Mouse (Mus musculus): ENCODE measurements around the gene Micu1. TPM values are rescaled to one million over a fixed set of nuclear protein-coding genes. Genes with fewer than 3 reads are reported as not detected.
"Not testable (repeated sequence)": the region's sequence is repeated elsewhere in the genome, so short reads cannot be mapped to it uniquely, and the experiment has no call there.

Gene Micu1
- polyA plus RNA-seq, 1 experiment from 2014 or later: 88.2 TPM

- Histone ChIP-seq H3K4me1 (peaks cover 3% of the 10 kb centered on the region), H3K4me2 (replicated peaks) (no peak overlapping the region), H3K27me3 (no peaks in the 10 kb centered on the region), H3K4me3 (replicated peaks) (no peak overlapping the region), H3K27ac (replicated peaks) (no peak overlapping the region), H3K36me3 (no peaks in the 10 kb centered on the region), H3K9me3 (replicated peaks) (no peaks in the 10 kb centered on the region), H3K9ac (no peak overlapping the region)
- ATAC-seq (ENCODE audit: insufficient number of reproducible peaks, low FRiP score, low TSS enrichment, low read depth): no peak
- WGBS: 12% methylated on average over 1 of the region's 1 CpGs
Observed at GRCm38 (mm10) chr10:59875396-59875795, 173.1 kb downstream of the Micu1 start.

- not testable (repeated sequence) for H3K9ac ChIP-seq; H3K9me3 ChIP-seq (replicated peaks); H3K36me3 ChIP-seq; H3K27ac ChIP-seq (replicated peaks); H3K27me3 ChIP-seq; H3K4me2 ChIP-seq (replicated peaks); H3K4me3 ChIP-seq (replicated peaks); ATAC-seq (ENCODE audit: insufficient number of reproducible peaks, low FRiP score, low TSS enrichment, low read depth)
- 91% methylated on average over 4 of the region's 4 CpGs for WGBS
- H3K4me1 ChIP-seq: peaks cover 11% of the 10 kb centered on the region
Observed at GRCm38 (mm10) chr10:59876698-59877097, 174.4 kb downstream of the Micu1 start.

DNA sequence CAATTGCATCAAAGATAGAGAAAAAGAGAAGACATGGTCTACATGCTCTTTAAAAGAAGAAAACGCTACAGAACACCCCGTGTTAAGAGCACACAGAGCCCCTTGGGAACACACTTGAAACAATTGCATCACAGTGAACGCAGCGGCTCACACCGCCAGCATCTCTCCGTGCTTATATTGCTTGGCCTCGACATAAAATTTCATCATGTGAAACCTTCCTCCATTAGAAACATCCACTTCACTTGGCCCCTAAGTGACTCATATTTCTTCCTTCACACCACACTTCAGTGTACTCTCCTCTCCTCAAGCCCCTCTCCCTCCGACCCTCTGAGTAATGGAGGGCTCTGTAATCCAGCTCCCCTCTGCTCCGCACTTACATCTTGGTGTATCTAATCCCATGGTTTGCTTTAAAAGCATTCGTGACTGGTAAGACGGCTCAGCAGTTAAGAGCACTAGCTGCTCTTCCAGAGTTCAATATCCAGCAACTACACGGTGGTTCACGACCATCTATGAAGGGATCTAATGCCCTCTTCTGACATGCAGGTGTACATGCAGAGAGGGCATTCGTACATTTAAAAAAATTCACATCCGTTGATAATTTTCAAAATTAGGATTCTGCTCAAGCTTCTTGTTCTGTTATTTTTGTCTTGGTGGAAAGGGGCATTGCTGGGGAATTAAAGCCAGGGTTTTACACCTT is 175.3 kb downstream of the Micu1 start:
- H3K9me3 ChIP-seq (replicated peaks): no peaks in the 10 kb centered on the region
- ATAC-seq (ENCODE audit: insufficient number of reproducible peaks, low FRiP score, low TSS enrichment, low read depth): no peak
- H3K4me3 ChIP-seq (replicated peaks): no peak overlapping the region
- 70% methylated on average over 15 of the region's 15 CpGs for WGBS
- no peak overlapping the region for H3K4me2 ChIP-seq (replicated peaks)
- no peaks in the 10 kb centered on the region for H3K27me3 ChIP-seq
- peaks cover 11% of the 10 kb centered on the region for H3K4me1 ChIP-seq
- H3K9ac ChIP-seq: no peak overlapping the region
- no peak overlapping the region for H3K27ac ChIP-seq (replicated peaks)
- H3K36me3 ChIP-seq: no peaks in the 10 kb centered on the region

- Histone ChIP-seq H3K4me2 (replicated peaks) (peak overlapping the region; percentile 70), H3K9ac (0 out of 2 replicates have a peak overlapping the region, but pooled peaks have one; percentile 12), H3K9me3 (replicated peaks) (no peaks in the 10 kb centered on the region), H3K4me1 (peaks cover 11% of the 10 kb centered on the region), H3K27ac (replicated peaks) (peak overlapping the region; percentile 100), H3K36me3 (0 out of 2 replicates have a peak, but pooled peaks cover 2% of the 10 kb centered on the region), H3K27me3 (no peaks in the 10 kb centered on the region), H3K4me3 (replicated peaks) (peak overlapping the region; percentile 82)
- no peak for ATAC-seq (ENCODE audit: insufficient number of reproducible peaks, low FRiP score, low TSS enrichment, low read depth)
- WGBS: 15% methylated on average over 5 of the region's 5 CpGs
Observed at GRCm38 (mm10) chr10:59878823-59879222, 176.5 kb downstream of the Micu1 start.

DNA sequence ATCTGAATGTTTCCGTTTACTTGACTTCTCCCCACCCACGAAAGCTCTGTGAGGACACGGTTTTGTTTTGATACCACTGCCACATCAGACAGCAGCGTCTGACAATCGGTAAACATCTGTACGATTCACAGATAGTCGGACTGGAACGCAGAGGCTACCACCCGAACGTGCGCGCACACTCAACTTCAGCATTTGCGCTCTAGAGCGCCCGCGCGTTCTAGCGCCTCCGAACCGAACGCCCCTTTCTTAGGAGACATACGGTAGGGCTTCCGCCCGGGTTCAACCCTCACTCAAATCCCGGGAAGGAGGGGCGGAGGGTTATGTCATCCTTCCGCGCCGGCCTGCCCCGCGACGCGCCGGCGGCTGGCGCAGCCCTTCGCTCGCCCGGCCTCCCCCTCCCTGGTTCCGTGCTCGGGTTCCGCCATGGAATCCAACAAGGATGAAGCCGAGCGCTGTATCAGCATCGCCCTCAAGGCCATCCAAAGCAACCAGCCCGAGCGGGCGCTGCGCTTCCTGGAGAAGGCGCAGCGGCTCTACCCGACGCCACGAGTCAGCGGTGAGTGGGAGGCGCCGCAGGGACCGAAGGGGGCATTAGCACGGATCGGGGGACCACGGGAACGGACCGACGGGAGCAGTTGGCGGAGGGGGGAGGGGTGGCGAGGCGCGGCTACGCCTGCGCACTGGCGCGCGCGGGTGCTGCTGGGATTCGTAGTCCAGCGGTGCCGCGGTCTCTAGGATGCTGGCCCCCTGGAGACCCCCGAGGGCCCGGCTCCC is 177.2 kb downstream of the Micu1 start, which contains the start of gene Dnajb12:
TSS of gene Dnajb12 (plus strand) at position 302 of the 774 bp plus-strand sequence.
- H3K9ac ChIP-seq: peak within 1 kb of the TSS; percentile 97
- H3K4me3 ChIP-seq (replicated peaks): peak within 1 kb of the TSS; percentile 82
- H3K27me3 ChIP-seq: no peaks in the 10 kb centered on the region
- H3K4me1 ChIP-seq: peaks cover 16% of the 10 kb centered on the region
- peak; percentile 93 for ATAC-seq (ENCODE audit: insufficient number of reproducible peaks, low FRiP score, low TSS enrichment, low read depth)
- peak within 1 kb of the TSS; percentile 100 for H3K27ac ChIP-seq (replicated peaks)
- no peaks in the 10 kb centered on the region for H3K9me3 ChIP-seq (replicated peaks)
- WGBS: under 1% methylated on average over 79 of the region's 80 CpGs
- H3K4me2 ChIP-seq (replicated peaks): peak within 1 kb of the TSS; percentile 70
- 0 out of 2 replicates have a peak, but pooled peaks cover 8% of the 10 kb centered on the region for H3K36me3 ChIP-seq

GRCm38 (mm10) chr10:59880029-59880386 is 177.7 kb downstream of the Micu1 start:
- Histone ChIP-seq H3K9ac (peak overlapping the region; percentile 97), H3K4me1 (peaks cover 16% of the 10 kb centered on the region), H3K4me3 (replicated peaks) (peak overlapping the region; percentile 82), H3K27ac (replicated peaks) (peak overlapping the region; percentile 100), H3K4me2 (replicated peaks) (peak overlapping the region; percentile 70), H3K36me3 (0 out of 2 replicates have a peak, but pooled peaks cover 9% of the 10 kb centered on the region), H3K27me3 (no peaks in the 10 kb centered on the region), H3K9me3 (replicated peaks) (no peaks in the 10 kb centered on the region)
- ATAC-seq (ENCODE audit: insufficient number of reproducible peaks, low FRiP score, low TSS enrichment, low read depth): peak; percentile 71
- WGBS: 1% methylated on average over 13 of the region's 13 CpGs

- no peak for ATAC-seq (ENCODE audit: insufficient number of reproducible peaks, low FRiP score, low TSS enrichment, low read depth)
- WGBS: 82% methylated on average over 7 of the region's 7 CpGs
- no peak overlapping the region; the same call in 1 of the 2 replicates for H3K27ac ChIP-seq (replicated peaks)
- peak overlapping the region; percentile 82 for H3K4me3 ChIP-seq (replicated peaks)
- H3K27me3 ChIP-seq: no peaks in the 10 kb centered on the region
- H3K4me2 ChIP-seq (replicated peaks): peak overlapping the region; percentile 70
- H3K36me3 ChIP-seq: 0 out of 2 replicates have a peak, but pooled peaks cover 11% of the 10 kb centered on the region
- no peaks in the 10 kb centered on the region for H3K9me3 ChIP-seq (replicated peaks)
- peaks cover 21% of the 10 kb centered on the region for H3K4me1 ChIP-seq
- H3K9ac ChIP-seq: peak overlapping the region; percentile 97; the same call in 1 of the 2 replicates
Observed at GRCm38 (mm10) chr10:59880837-59881236, 178.6 kb downstream of the Micu1 start.

- no peak for ATAC-seq (ENCODE audit: insufficient number of reproducible peaks, low FRiP score, low TSS enrichment, low read depth)
- 86% methylated on average over 10 of the region's 10 CpGs for WGBS
- no peak overlapping the region for H3K4me3 ChIP-seq (replicated peaks)
- H3K27ac ChIP-seq (replicated peaks): no peak overlapping the region; the same call in 1 of the 2 replicates
- peaks cover 21% of the 10 kb centered on the region for H3K4me1 ChIP-seq
- no peak overlapping the region; the same call in 1 of the 2 replicates for H3K9ac ChIP-seq
- H3K4me2 ChIP-seq (replicated peaks): no peak overlapping the region
- no peaks in the 10 kb centered on the region for H3K9me3 ChIP-seq (replicated peaks)
- H3K36me3 ChIP-seq: 0 out of 2 replicates have a peak, but pooled peaks cover 11% of the 10 kb centered on the region
- H3K27me3 ChIP-seq: no peaks in the 10 kb centered on the region
Observed at GRCm38 (mm10) chr10:59884327-59885173, 182.3 kb downstream of the Micu1 start.

- no peak overlapping the region for H3K4me3 ChIP-seq (replicated peaks)
Observed at GRCm38 (mm10) chr10:59885174-59886080, 183.2 kb downstream of the Micu1 start.

GRCm38 (mm10) chr10:59886081-59886466 is 183.8 kb downstream of the Micu1 start:
- no peaks in the 10 kb centered on the region for H3K27me3 ChIP-seq
- H3K4me1 ChIP-seq: peaks cover 11% of the 10 kb centered on the region
- ATAC-seq (ENCODE audit: insufficient number of reproducible peaks, low FRiP score, low TSS enrichment, low read depth): no peak
- WGBS: 100% methylated on average over 1 of the region's 1 CpGs
- H3K9me3 ChIP-seq (replicated peaks): no peaks in the 10 kb centered on the region
- peaks cover 17% of the 10 kb centered on the region; the same call in 1 of the 2 replicates for H3K36me3 ChIP-seq
- H3K4me3 ChIP-seq (replicated peaks): no peak overlapping the region
- H3K27ac ChIP-seq (replicated peaks): no peak overlapping the region
- H3K4me2 ChIP-seq (replicated peaks): no peak overlapping the region
- H3K9ac ChIP-seq: no peak overlapping the region

More at GRCm38 (mm10) chr10:59885174-59886080, 183.2 kb downstream of the Micu1 start:
- Histone ChIP-seq H3K36me3 (0 out of 2 replicates have a peak, but pooled peaks cover 11% of the 10 kb centered on the region), H3K27ac (replicated peaks) (no peak overlapping the region), H3K9ac (no peak overlapping the region; the same call in 1 of the 2 replicates), H3K4me2 (replicated peaks) (no peak overlapping the region), H3K27me3 (no peaks in the 10 kb centered on the region), H3K4me1 (peaks cover 18% of the 10 kb centered on the region), H3K9me3 (replicated peaks) (no peaks in the 10 kb centered on the region)
- 86% methylated on average over 14 of the region's 14 CpGs for WGBS
- no peak for ATAC-seq (ENCODE audit: insufficient number of reproducible peaks, low FRiP score, low TSS enrichment, low read depth)
